Mouse (Mus musculus) neural tube, embryonic 14.5 days (tissue): ENCODE results near the gene Kifc3. TPM values are rescaled to one million over a fixed set of nuclear protein-coding genes. Genes with fewer than 3 reads are reported as not detected.
A peak's percentile ranks its signal among the peaks of the same experiment; 100 is the strongest.

Experiments used
- ATAC-seq: fragments of 200-750 bp; cut with Nextera tagmentation; 2 replicates; pipeline ENCODE4 v1.8.0; 2017; ENCODE audit warnings: low read depth, mild to moderate bottlenecking, moderate TSS enrichment, moderate library complexity
- H3K27ac ChIP-seq: fragments of 300-500 bp; sonication (generic); 2 replicates; pipeline ENCODE4 v1.5.1; 2014; ENCODE audit warnings: low read depth, mild to moderate bottlenecking, control low read depth, low read length, moderate library complexity, mixed read lengths
- H3K27me3 ChIP-seq: fragments of 300-500 bp; sonication (generic); 2 replicates; pipeline ENCODE4 v1.6.1; 2014; ENCODE audit warnings: low read length; ENCODE audit not compliant: control insufficient read depth, insufficient read depth
- H3K36me3 ChIP-seq: fragments of 300-500 bp; sonication (generic); 2 replicates; pipeline ENCODE4 v1.6.1; 2014; ENCODE audit warnings: low read length, mixed read lengths; ENCODE audit not compliant: control insufficient read depth, insufficient read depth
- H3K4me1 ChIP-seq: fragments of 300-500 bp; sonication (generic); 2 replicates; pipeline ENCODE4 v1.6.1; 2014; ENCODE audit warnings: low read length; ENCODE audit not compliant: control insufficient read depth, insufficient read depth
- H3K4me2 ChIP-seq: fragments of 300-500 bp; sonication (generic); 2 replicates; pipeline ENCODE4 v1.6.1; 2014; ENCODE audit warnings: mild to moderate bottlenecking, low read depth, low read length, control low read depth
- H3K4me3 ChIP-seq: fragments of 300-500 bp; sonication (generic); 2 replicates; pipeline ENCODE4 v1.5.1; 2014; ENCODE audit warnings: low read depth, low read length, control low read depth, mixed read lengths
- H3K9ac ChIP-seq: fragments of 300-500 bp; sonication (generic); replicated peaks from 2 replicates; pipeline ENCODE4 v1.6.1; 2014; ENCODE audit warnings: low read depth, mild to moderate bottlenecking, control low read depth, low read length, mixed read lengths
- H3K9me3 ChIP-seq: fragments of 300-500 bp; sonication (generic); 2 replicates; pipeline ENCODE4 v1.6.1; 2016; ENCODE audit warnings: low read length; ENCODE audit not compliant: control insufficient read depth
- WGBS: fragments of 180-500 bp; shearing (Covaris S2); extraction: QIAGEN DNeasy Blood & Tissue Kit; methylation state at CpG from one replicate; pipeline ENCODE4 v1.1.7; 2014; 5-methylcytosine and 5-hydroxymethylcytosine counted together
- polyA plus RNA-seq: library from polyadenylated mRNA; unstranded; fragments of >200 nt; fragmentation: Nextera tagmentation; extraction: Ambion mirVana; gene quantifications from 2 replicates; pipeline ENCODE4 v1.2.1, GENCODE M21; 2014

The Kifc3 gene
- polyA plus RNA-seq, 1 experiment from 2014 or later, result 15.9 TPM

- Histone ChIP-seq H3K9ac (no peak overlapping the region), H3K27ac (no peak overlapping the region), H3K4me2 (no peak overlapping the region), H3K9me3 (no peaks in the 10 kb centered on the region), H3K36me3 (no peaks in the 10 kb centered on the region), H3K4me3 (no peak overlapping the region), H3K4me1 (peaks cover 13% of the 10 kb centered on the region), H3K27me3 (no peaks in the 10 kb centered on the region)
- WGBS, result 61% methylated on average over 6 of the region's 6 CpGs
- ATAC-seq, result peak; percentile 30; the same call in 1 of the 2 replicates
Measured at GRCm38 (mm10) chr8:95143805-95144630, 58.6 kb downstream of the Kifc3 start.

DNA sequence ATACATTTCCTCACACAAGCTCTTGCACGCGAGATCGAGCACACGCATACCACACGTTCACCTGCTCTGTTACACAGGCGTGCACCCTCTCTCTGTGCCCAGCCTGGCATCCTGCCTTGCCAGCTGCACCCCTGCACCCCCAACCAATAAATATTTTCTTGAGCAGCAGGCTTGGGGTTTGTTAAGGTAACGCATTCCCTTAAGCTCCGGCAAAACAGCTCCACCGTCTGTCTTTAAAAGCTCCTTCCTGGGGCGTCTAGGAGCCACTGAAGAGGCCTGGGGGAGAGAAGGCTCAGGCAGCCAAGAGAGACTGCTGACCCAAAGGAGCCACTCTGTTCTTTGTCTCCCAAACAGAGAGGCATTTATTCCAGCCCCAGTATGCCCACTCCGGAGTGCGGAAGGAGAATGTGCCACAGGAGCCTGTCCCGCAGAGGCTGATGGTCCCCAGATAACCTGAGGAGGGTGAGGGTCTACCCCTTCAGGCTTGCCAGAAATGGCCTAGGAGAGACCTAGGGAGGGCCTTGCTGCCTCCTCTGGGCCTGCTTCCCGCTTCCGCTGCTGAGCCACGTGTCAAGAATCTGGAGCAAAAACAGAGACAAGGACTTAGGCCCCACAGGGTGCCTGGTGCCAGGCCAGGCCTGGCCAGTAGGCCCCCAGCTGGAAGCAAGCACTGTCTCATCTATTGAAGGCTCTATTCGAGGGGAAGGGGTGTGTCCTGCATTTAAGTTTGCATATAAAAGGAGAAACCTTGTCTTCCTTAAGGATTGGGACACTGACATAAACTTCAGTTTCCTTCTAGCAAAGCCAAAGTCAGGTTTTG is 59.4 kb downstream of the Kifc3 start:
- Histone ChIP-seq H3K27ac (peak overlapping the region; percentile 78), H3K36me3 (no peaks in the 10 kb centered on the region), H3K9ac (peak overlapping the region; percentile 88), H3K27me3 (no peaks in the 10 kb centered on the region; the same call in 1 of the 2 replicates), H3K4me1 (peaks cover 14% of the 10 kb centered on the region), H3K4me2 (peak overlapping the region; percentile 94), H3K4me3 (peak overlapping the region; percentile 74), H3K9me3 (no peaks in the 10 kb centered on the region)
- peak; percentile 58 for ATAC-seq
- 11% methylated on average over 17 of the region's 17 CpGs for WGBS

GRCm38 (mm10) chr8:95142075-95142831 is 60.4 kb downstream of the Kifc3 start:
- H3K4me3 ChIP-seq, result peak overlapping the region; percentile 74
- peak overlapping the region; percentile 78 for H3K27ac ChIP-seq
- peak; percentile 82 for ATAC-seq
- peak overlapping the region; percentile 94 for H3K4me2 ChIP-seq
- peaks cover 3% of the 10 kb centered on the region; the same call in 1 of the 2 replicates for H3K27me3 ChIP-seq
- WGBS, result 1% methylated on average over 58 of the region's 66 CpGs
- peaks cover 24% of the 10 kb centered on the region for H3K4me1 ChIP-seq
- H3K9ac ChIP-seq, result peak overlapping the region; percentile 88
- H3K9me3 ChIP-seq, result no peaks in the 10 kb centered on the region
- no peaks in the 10 kb centered on the region for H3K36me3 ChIP-seq

DNA sequence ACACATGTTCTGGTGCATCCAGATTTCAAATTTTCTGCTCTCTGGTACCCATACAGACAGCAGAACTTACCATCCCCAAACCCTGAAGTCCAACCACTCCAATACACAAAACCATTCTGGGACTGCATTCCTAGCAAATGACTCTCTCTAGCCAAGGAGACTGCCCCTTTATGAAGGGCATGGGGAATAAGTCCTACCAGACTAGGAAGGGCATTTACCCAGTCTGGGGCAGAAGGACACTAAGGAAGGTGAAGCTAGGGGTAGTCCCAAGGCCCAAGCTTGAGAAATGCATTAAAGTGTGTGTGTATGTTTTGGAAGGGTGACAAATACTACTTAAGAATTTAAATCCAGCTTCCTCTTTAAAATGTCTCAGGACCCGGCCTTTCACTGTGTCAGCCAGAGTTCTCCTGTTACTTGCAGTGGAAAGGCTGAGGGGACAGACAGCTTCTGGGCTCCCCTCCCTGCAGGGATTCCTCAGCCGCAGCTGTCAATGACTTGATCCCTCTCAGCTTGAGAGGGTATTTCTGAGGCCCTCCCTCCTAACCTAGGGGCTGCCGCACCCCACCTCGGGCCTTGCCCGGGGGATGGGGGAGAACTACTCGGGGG is 61.0 kb downstream of the Kifc3 start:
- Histone ChIP-seq H3K9ac (peak overlapping the region; percentile 88), H3K27me3 (peaks cover 7% of the 10 kb centered on the region), H3K4me1 (peaks cover 27% of the 10 kb centered on the region), H3K27ac (peak overlapping the region; percentile 78), H3K9me3 (no peaks in the 10 kb centered on the region), H3K4me3 (peak overlapping the region; percentile 74), H3K36me3 (no peaks in the 10 kb centered on the region), H3K4me2 (peak overlapping the region; percentile 94)
- WGBS, result 0% methylated on average over 6 of the region's 6 CpGs
- 0 out of 2 replicates have a peak, but pooled peaks have one; percentile 0 for ATAC-seq

DNA sequence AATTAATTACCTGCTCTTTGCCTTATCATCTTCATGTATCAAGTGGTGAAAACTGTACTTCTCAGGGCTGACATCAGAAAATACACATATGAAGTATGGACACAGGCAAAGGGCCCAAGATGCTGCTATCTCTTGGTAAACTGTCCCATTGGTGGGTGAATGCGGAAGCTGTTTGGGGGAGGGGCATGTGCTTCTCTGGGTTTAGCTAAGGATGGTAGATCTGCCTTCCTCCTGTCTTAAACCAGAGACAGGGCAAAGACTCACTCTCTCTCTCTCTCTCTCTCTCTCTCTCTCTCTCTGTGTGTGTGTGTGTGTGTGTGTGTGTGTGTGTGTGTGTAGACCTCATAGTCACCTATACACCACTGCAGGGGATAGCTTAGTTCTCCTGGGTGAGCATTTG is 61.6 kb downstream of the Kifc3 start:
- ATAC-seq, result no peak
- Histone ChIP-seq H3K4me3 (no peak overlapping the region), H3K36me3 (no peaks in the 10 kb centered on the region), H3K27ac (no peak overlapping the region), H3K27me3 (peaks cover 7% of the 10 kb centered on the region), H3K4me1 (peaks cover 27% of the 10 kb centered on the region), H3K9ac (no peak overlapping the region), H3K4me2 (peak overlapping the region; percentile 16), H3K9me3 (no peaks in the 10 kb centered on the region)
- WGBS, result 89% methylated on average over 1 of the region's 1 CpGs

DNA sequence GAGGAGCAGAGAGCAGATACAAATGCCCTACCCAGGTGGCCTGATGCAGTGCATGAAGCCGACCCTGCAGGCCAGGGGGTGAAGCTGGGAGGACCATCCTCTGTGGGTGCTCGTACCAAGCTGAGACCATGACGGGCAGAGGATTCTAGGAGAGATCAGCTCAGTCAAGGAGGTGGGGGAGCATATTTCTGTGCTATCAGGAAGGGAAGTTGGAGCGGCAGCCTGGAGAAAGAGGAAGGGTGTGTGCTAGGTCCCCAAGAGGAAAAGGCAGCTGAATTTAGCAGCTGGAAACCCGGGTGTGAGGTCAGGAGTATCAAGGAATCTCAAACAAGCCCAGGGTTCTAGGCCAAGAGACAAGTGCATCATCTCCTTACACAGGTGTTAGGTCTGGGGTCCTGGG is 62.1 kb downstream of the Kifc3 start:
- H3K27me3 ChIP-seq, result peaks cover 7% of the 10 kb centered on the region
- 68% methylated on average over 5 of the region's 5 CpGs for WGBS
- peak overlapping the region; percentile 16 for H3K4me2 ChIP-seq
- no peaks in the 10 kb centered on the region for H3K9me3 ChIP-seq
- no peak overlapping the region for H3K9ac ChIP-seq
- H3K36me3 ChIP-seq, result no peaks in the 10 kb centered on the region
- ATAC-seq, result no peak
- H3K27ac ChIP-seq, result no peak overlapping the region
- H3K4me3 ChIP-seq, result no peak overlapping the region
- H3K4me1 ChIP-seq, result peaks cover 27% of the 10 kb centered on the region

- WGBS, result 73% methylated on average over 1 of the region's 1 CpGs
- Histone ChIP-seq H3K9me3 (no peaks in the 10 kb centered on the region), H3K4me1 (peaks cover 30% of the 10 kb centered on the region)
Measured at GRCm38 (mm10) chr8:95139051-95139365, 63.6 kb downstream of the Kifc3 start.

DNA sequence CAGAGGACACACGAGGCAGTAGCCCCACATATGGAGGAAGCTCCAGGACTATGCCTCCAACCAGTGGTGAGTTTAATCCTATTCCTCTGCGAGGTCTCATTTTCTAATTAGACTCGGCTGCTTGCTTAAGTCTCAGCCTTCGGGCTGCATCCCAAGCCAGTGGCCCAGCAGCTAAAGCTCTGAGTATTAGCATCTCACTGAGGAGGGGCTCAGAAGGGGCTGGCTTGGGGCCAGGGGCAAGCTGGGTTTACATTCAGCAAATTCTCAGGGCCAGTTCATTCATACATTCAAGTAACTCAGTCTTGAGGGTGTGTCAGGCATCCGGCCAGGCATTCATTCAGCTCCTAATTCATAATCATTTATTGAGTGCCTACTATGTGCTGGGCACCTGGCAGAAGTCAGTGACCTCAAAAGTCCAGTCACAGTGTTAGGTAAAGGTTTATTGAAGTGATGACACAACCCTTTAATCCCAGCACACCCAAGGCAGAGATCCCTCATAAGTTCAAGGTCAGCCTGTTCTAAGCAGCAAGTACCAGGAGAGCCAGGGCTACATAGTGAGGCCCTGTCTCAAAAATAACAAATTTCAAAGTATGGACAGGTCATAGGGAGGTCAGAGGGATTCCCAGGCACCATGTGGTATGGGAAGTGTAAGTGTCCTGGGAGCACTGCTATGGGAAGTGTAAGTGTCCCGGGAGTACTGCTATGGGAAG is 64.1 kb downstream of the Kifc3 start:
- Histone ChIP-seq H3K4me3 (no peak overlapping the region), H3K27ac (no peak overlapping the region), H3K27me3 (peaks cover 7% of the 10 kb centered on the region), H3K4me2 (peak overlapping the region; percentile 43; the same call in 1 of the 2 replicates), H3K36me3 (no peaks in the 10 kb centered on the region), H3K4me1 (peaks cover 29% of the 10 kb centered on the region), H3K9me3 (no peaks in the 10 kb centered on the region), H3K9ac (0 out of 2 replicates have a peak overlapping the region, but pooled peaks have one; percentile 2)
- ATAC-seq, result no peak
- 22% methylated on average over 6 of the region's 6 CpGs for WGBS

More at GRCm38 (mm10) chr8:95139051-95139365, 63.6 kb downstream of the Kifc3 start:
- no peak overlapping the region for H3K9ac ChIP-seq
- H3K36me3 ChIP-seq, result no peaks in the 10 kb centered on the region
- no peak overlapping the region for H3K4me2 ChIP-seq
- no peak overlapping the region for H3K27ac ChIP-seq
- ATAC-seq, result no peak
- peaks cover 7% of the 10 kb centered on the region for H3K27me3 ChIP-seq
- H3K4me3 ChIP-seq, result no peak overlapping the region
